24 mouse cellular contexts compared by ENCODE assay signal in the genomic region with DNA sequence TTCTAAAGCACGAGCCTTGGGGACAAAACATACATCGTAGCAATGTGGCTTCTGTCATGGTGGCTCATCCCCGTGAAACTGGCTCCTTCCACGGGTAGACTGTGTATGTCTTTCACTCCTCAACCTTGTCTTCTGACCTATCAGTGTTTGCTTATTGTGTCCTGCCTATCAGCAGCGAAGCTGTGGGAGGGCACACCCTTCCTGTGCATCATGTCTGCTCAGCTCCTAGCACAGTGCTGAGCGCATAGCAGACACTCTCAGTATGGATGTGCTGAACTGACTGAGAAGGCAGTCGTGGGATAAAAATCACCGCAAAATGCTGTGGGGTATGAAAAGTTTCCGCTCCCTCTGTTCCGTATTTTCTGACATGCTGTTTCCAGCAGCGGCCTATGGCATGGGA.
"Had no signal": no experiment of that assay in that cellular context is flagged by ENCODE, and none has a peak within 500 bp of the region (broad histone marks: within the 10 kb centered on the region; RNA-seq: fewer than 3 reads in every experiment).

No protein-coding gene starts in this region.

- ATAC-seq: hindbrain, embryonic 16.5 days; intestine, embryonic 16.5 days; liver, embryonic 12.5 days had no signal

- H3K27me3 ChIP-seq: heart, embryonic 12.5 days; hindbrain, embryonic 12.5 days; kidney, embryonic 15.5 days; limb, embryonic 13.5 days; liver, embryonic 12.5 days had no signal

- H3K27ac ChIP-seq: gastrocnemius, adult 2 months; heart, embryonic 10.5 days; hindbrain, embryonic 10.5 days; hindbrain, embryonic 12.5 days; hindbrain, embryonic 14.5 days; kidney, embryonic 15.5 days; kidney, postnatal 0 days; limb, embryonic 13.5 days; limb, embryonic 15.5 days; liver, embryonic 12.5 days had no signal

- H3K4me3 ChIP-seq: gastrocnemius, adult 2 months; heart, embryonic 10.5 days; heart, embryonic 12.5 days; hindbrain, embryonic 10.5 days; hindbrain, embryonic 12.5 days; kidney, embryonic 15.5 days; limb, embryonic 13.5 days; limb, embryonic 15.5 days; liver, embryonic 12.5 days had no signal

- H3K4me2 ChIP-seq: heart, embryonic 12.5 days; hindbrain, embryonic 12.5 days; hindbrain, embryonic 14.5 days; kidney, embryonic 15.5 days; limb, embryonic 13.5 days; limb, embryonic 15.5 days; liver, embryonic 12.5 days had no signal

- H3K36me3 ChIP-seq: heart, embryonic 10.5 days; heart, embryonic 12.5 days; hindbrain, embryonic 10.5 days; hindbrain, embryonic 12.5 days; kidney, embryonic 15.5 days; limb, embryonic 13.5 days; limb, embryonic 15.5 days; liver, embryonic 12.5 days had no signal

- H3K9ac ChIP-seq: heart, embryonic 12.5 days; hindbrain, embryonic 12.5 days; hindbrain, embryonic 14.5 days; kidney, embryonic 15.5 days; limb, embryonic 13.5 days; limb, embryonic 15.5 days; liver, embryonic 12.5 days had no signal

- H3K4me1 ChIP-seq: limb, embryonic 13.5 days; limb, embryonic 15.5 days; liver, embryonic 12.5 days had no signal

- H3K9me3 ChIP-seq: heart, embryonic 10.5 days; heart, embryonic 12.5 days; hindbrain, embryonic 10.5 days; hindbrain, embryonic 12.5 days; kidney, embryonic 15.5 days; limb, embryonic 13.5 days; limb, embryonic 15.5 days; liver, embryonic 12.5 days had no signal

- DNase-seq: gastrocnemius, adult 2 months; gastrocnemius, postnatal 10 days; gastrocnemius, postnatal 25 days; heart, adult 18-20 months; heart, postnatal 10 days; heart, postnatal 4 days; kidney, adult 11 months; kidney, adult 2 months; kidney, adult 9 months; kidney, postnatal 14 days; kidney, postnatal 36 days; left cerebral cortex, postnatal 4 days had no signal
